15 mouse cellular contexts compared by ENCODE assay signal in the genomic region with DNA sequence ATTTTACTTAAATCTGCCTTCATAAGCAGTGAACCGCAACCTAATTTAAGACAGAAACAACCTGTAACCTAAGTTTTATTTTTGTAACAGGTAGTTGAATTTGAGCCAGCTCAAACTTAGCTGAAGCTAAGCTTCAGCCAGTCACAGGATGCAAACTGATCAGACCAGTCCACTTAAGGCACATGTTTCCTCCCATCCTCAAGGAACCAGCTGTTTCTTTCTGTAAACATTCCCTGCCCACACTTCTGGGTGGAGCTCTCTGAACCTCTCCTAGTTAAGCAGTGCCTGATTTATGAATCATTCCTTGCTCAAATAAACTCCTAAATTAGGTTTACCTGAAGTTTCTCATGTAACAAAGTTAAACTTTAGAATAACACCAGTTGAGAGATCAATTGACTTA.
"Had no signal": no experiment of that assay in that cellular context is flagged by ENCODE, and none has a peak within 500 bp of the region (broad histone marks: within the 10 kb centered on the region; RNA-seq: fewer than 3 reads in every experiment).

No protein-coding gene starts in this region.

- H3K36me3 ChIP-seq: kidney, embryonic 15.5 days; limb, embryonic 13.5 days; lung, embryonic 15.5 days had no signal

- DNase-seq: kidney, adult 2 months; kidney, postnatal 36 days; left cerebral cortex, postnatal 4 days; right cerebral cortex, adult 18-20 months; right cerebral cortex, postnatal 25 days; thymus, adult 18-20 months; thymus, postnatal 14 days had no signal

- H3K4me2 ChIP-seq: kidney, embryonic 15.5 days; limb, embryonic 13.5 days; lung, embryonic 15.5 days; midbrain, embryonic 11.5 days had no signal

- H3K4me3 ChIP-seq: kidney, embryonic 15.5 days; layer of hippocampus, adult 2 months; limb, embryonic 13.5 days; lung, embryonic 15.5 days had no signal

- H3K9ac ChIP-seq: kidney, embryonic 15.5 days; limb, embryonic 13.5 days; liver, embryonic 14.5 days; lung, embryonic 15.5 days had no signal

- H3K27me3 ChIP-seq: lung, embryonic 15.5 days had no signal

- ATAC-seq: intestine, embryonic 16.5 days; midbrain, embryonic 16.5 days had no signal

- H3K4me1 ChIP-seq: kidney, embryonic 15.5 days; limb, embryonic 13.5 days; lung, embryonic 15.5 days had no signal

- H3K27ac ChIP-seq: kidney, embryonic 15.5 days; layer of hippocampus, adult 2 months; limb, embryonic 13.5 days; liver, embryonic 14.5 days; lung, embryonic 15.5 days had no signal

- H3K9me3 ChIP-seq: kidney, embryonic 15.5 days; limb, embryonic 13.5 days; lung, embryonic 15.5 days had no signal
